Mouse (Mus musculus): ENCODE data around the gene Mogat2. TPM values are rescaled to one million over a fixed set of nuclear protein-coding genes. Genes with fewer than 3 reads are reported as not detected.

Mogat2 gene
- polyA plus RNA-seq, 1 experiment from 2014 or later, result 4.9 TPM

DNA sequence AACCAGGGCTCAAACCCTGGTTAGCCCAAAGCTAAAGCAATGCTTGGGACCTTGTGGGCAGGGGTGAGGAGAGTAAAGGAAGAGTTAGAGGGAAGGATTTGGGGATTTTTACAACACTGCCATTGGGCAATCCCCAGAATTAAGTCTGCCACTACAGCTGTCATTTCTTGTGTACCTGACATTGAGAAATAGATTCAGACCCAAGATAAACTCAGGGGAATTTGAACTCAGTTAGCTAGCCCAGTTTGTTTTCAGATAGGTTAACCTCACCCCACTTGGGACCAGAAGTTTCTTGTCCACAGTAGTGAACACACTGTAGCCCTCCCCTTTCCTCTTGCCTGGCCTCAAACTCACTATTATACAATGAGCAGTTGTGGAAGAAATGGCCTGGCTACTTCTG is 47.0 kb downstream of the Mogat2 start:
- no peak overlapping the region for H3K4me3 ChIP-seq
- H3K9ac ChIP-seq, result no peak overlapping the region
- H3K36me3 ChIP-seq, result no peaks in the 10 kb centered on the region
- no peak overlapping the region for H3K4me2 ChIP-seq
- H3K9me3 ChIP-seq, result no peaks in the 10 kb centered on the region
- H3K4me1 ChIP-seq, result no peaks in the 10 kb centered on the region
- no peaks in the 10 kb centered on the region for H3K27me3 ChIP-seq
- ATAC-seq (ENCODE audit: insufficient number of reproducible peaks, insufficient read depth, low FRiP score, low TSS enrichment, low read depth), result no peak
- no peak overlapping the region for H3K27ac ChIP-seq

DNA sequence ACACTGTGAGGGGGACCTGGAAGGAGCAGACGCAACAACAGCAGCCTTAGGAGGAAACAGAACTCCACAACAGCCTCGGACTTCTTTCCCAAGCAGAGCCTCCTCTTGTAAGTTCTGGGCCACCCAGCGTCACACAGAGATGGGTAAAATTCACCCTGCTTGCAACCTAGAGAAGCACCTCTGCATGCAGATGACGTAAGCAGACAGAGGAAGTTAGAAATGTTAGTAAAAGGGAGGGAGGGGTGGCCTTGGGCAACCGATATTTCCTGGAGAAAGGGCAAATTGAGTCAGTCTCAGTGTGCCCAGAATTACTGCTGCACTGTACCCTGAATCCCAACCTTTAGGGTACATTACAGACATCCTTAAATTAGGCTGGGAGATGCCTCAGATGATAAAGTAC is 48.5 kb downstream of the Mogat2 start:
- no peak overlapping the region for H3K4me3 ChIP-seq
- H3K9ac ChIP-seq, result no peak overlapping the region
- no peak overlapping the region for H3K4me2 ChIP-seq
- H3K27ac ChIP-seq, result no peak overlapping the region
- ATAC-seq (ENCODE audit: insufficient number of reproducible peaks, insufficient read depth, low FRiP score, low TSS enrichment, low read depth), result no peak
- no peaks in the 10 kb centered on the region for H3K9me3 ChIP-seq
- 75% methylated on average over 5 of the region's 5 CpGs for WGBS
- H3K36me3 ChIP-seq, result no peaks in the 10 kb centered on the region
- no peaks in the 10 kb centered on the region for H3K4me1 ChIP-seq
- no peaks in the 10 kb centered on the region for H3K27me3 ChIP-seq

DNA sequence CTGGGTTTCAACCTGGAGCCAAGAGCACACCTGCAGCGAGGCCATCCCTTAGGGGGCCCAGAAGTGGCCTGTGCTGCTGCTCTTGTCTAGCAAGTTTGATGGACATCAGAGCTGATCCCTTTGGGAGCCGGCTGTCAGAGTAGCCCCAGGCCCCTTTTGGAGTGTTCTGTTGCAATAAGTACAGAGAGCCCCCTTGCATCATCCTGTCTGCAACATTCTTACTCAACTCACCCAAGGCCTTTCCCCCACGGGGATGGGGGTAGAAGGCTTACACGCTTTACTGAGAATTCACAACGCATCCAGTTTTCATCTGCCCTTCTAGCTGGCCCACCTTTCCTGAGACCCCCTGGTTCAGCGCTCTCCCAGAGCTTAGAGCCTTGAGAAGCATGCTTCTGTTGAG is 49.8 kb downstream of the Mogat2 start:
- H3K4me3 ChIP-seq, result no peak overlapping the region
- H3K4me2 ChIP-seq, result no peak overlapping the region
- 63% methylated on average over 6 of the region's 6 CpGs for WGBS
- no peaks in the 10 kb centered on the region for H3K36me3 ChIP-seq
- no peak for ATAC-seq (ENCODE audit: insufficient number of reproducible peaks, insufficient read depth, low FRiP score, low TSS enrichment, low read depth)
- no peak overlapping the region for H3K9ac ChIP-seq
- no peaks in the 10 kb centered on the region for H3K4me1 ChIP-seq
- H3K27ac ChIP-seq, result no peak overlapping the region
- H3K27me3 ChIP-seq, result peaks cover 7% of the 10 kb centered on the region; the same call in 1 of the 2 replicates
- no peaks in the 10 kb centered on the region for H3K9me3 ChIP-seq

DNA sequence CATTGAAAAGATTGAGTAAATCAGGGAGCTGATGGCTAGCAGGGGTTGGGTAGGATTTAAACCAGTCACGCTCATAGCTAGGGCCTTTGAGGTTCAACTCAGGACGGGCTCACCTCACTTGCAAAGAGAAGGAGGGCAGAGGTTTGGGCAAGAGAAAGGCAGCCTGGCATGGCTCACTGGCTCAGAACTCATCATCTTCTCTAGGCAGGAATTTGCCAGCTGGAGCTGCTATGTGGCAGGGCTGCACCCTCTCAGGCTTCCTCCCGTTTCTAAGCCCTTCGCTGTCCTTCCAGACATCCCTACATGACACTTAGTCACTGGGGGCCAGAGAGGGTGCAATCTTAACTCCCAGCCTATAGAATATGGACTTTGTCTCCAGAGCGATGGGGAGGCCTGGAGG is 51.0 kb downstream of the Mogat2 start:
- H3K4me2 ChIP-seq, result no peak overlapping the region
- no peak for ATAC-seq (ENCODE audit: insufficient number of reproducible peaks, insufficient read depth, low FRiP score, low TSS enrichment, low read depth)
- 84% methylated on average over 5 of the region's 5 CpGs for WGBS

GRCm38 (mm10) chr7:99185405-99185804 is 53.0 kb downstream of the Mogat2 start:
- Histone ChIP-seq H3K36me3 (no peaks in the 10 kb centered on the region), H3K27me3 (peaks cover 12% of the 10 kb centered on the region), H3K9me3 (no peaks in the 10 kb centered on the region), H3K9ac (no peak overlapping the region), H3K4me3 (no peak overlapping the region), H3K4me2 (no peak overlapping the region), H3K27ac (no peak overlapping the region), H3K4me1 (peaks cover 20% of the 10 kb centered on the region)
- 88% methylated on average over 3 of the region's 3 CpGs for WGBS
- no peak for ATAC-seq (ENCODE audit: insufficient number of reproducible peaks, insufficient read depth, low FRiP score, low TSS enrichment, low read depth)

More for the DNA sequence above, 51.0 kb downstream of the Mogat2 start:
- Histone ChIP-seq H3K27me3 (peaks cover 7% of the 10 kb centered on the region; the same call in 1 of the 2 replicates), H3K4me1 (peaks cover 8% of the 10 kb centered on the region), H3K27ac (no peak overlapping the region), H3K9ac (no peak overlapping the region), H3K4me3 (no peak overlapping the region), H3K36me3 (no peaks in the 10 kb centered on the region), H3K9me3 (no peaks in the 10 kb centered on the region)

- H3K4me1 ChIP-seq, result peaks cover 20% of the 10 kb centered on the region
- ATAC-seq (ENCODE audit: insufficient number of reproducible peaks, insufficient read depth, low FRiP score, low TSS enrichment, low read depth), result no peak
- H3K4me2 ChIP-seq, result peak overlapping the region; percentile 80; the same call in 1 of the 2 replicates
- no peak overlapping the region for H3K27ac ChIP-seq
- no peak overlapping the region for H3K9ac ChIP-seq
- no peaks in the 10 kb centered on the region for H3K9me3 ChIP-seq
- H3K27me3 ChIP-seq, result peaks cover 12% of the 10 kb centered on the region
- WGBS, result 68% methylated on average over 6 of the region's 6 CpGs
- H3K36me3 ChIP-seq, result no peaks in the 10 kb centered on the region
- no peak overlapping the region for H3K4me3 ChIP-seq
Measured at GRCm38 (mm10) chr7:99183751-99184150, 54.7 kb downstream of the Mogat2 start.

- Histone ChIP-seq H3K4me2 (peak within 1 kb of the TSS; percentile 80), H3K36me3 (no peaks in the 10 kb centered on the region), H3K27ac (peak within 1 kb of the TSS; percentile 86), H3K27me3 (peaks cover 12% of the 10 kb centered on the region), H3K9me3 (no peaks in the 10 kb centered on the region), H3K4me1 (peaks cover 20% of the 10 kb centered on the region), H3K4me3 (peak within 1 kb of the TSS; percentile 60), H3K9ac (peak within 1 kb of the TSS; percentile 83)
- under 1% methylated on average over 63 of the region's 63 CpGs for WGBS
- peak; percentile 87 for ATAC-seq (ENCODE audit: insufficient number of reproducible peaks, insufficient read depth, low FRiP score, low TSS enrichment, low read depth)
Measured at GRCm38 (mm10) chr7:99182432-99183172, 55.8 kb downstream of the Mogat2 start, which contains the start of gene Dgat2. Gene Dgat2, minus strand, starts transcription at chr7:99182719.

DNA sequence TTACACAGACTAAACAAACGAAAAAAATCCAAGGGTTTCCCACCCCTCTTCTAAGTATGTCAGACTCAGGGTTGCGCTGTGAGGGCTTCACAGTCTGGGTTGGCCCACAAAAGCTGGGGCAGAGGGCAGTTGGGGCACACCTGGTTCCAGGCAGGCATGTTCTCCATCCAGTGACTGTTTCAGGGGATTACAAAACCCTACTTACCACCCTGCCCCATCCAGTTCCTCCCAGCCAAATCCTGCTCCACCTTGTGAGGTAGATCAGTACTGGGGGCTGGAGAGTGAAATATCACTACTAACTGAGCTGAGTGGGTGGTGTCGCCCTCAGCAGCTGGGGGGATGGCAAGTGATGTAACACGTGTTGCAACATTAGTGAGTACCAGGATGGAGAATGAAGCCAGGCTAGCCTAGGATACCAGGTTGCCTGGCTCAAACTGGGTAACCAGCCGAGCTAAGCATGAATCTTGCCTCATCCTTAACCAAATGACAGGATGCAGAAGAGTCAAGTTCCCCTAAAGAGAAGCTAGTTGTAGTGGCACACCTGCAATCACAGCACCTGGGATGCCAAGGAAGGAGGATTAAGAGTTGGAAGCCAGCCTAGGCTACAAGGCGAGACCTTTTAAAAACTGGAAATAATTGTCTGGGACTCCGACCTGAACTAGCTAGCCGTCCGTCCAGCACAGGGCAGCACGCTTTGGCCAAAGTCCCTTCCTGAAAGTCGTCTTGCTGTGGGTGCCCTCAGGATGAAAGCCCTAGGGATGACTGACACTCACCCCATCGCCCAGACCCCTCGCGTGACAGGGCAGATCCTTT is 56.6 kb downstream of the Mogat2 start:
- 20% methylated on average over 14 of the region's 14 CpGs for WGBS
- H3K27me3 ChIP-seq, result peaks cover 12% of the 10 kb centered on the region
- H3K4me3 ChIP-seq, result peak overlapping the region; percentile 60
- H3K36me3 ChIP-seq, result no peaks in the 10 kb centered on the region
- H3K9ac ChIP-seq, result peak overlapping the region; percentile 83
- no peak for ATAC-seq (ENCODE audit: insufficient number of reproducible peaks, insufficient read depth, low FRiP score, low TSS enrichment, low read depth)
- no peak overlapping the region for H3K27ac ChIP-seq
- peak overlapping the region; percentile 80 for H3K4me2 ChIP-seq
- peaks cover 20% of the 10 kb centered on the region for H3K4me1 ChIP-seq
- H3K9me3 ChIP-seq, result no peaks in the 10 kb centered on the region

DNA sequence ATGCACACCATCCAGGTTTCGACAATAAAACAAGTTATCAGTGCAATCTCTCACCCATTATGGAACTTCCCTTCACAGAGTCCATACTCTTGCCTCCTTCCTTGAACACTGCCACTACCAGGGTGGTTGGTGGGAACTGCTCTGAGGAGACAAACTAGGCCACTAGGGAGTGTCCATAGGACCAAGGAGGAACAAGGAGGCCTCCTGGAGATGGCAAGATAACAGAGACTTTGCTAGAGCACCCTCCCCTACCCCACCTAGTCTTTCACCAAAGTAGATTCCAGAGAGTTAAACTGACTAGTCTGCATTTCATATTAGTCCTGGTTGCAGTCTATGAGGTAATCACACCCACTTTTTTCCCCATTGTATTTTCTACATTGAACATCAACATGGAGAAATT is 58.3 kb downstream of the Mogat2 start:
- Histone ChIP-seq H3K4me1 (peaks cover 20% of the 10 kb centered on the region), H3K4me2 (no peak overlapping the region), H3K36me3 (no peaks in the 10 kb centered on the region), H3K27me3 (peaks cover 12% of the 10 kb centered on the region), H3K27ac (no peak overlapping the region), H3K9me3 (no peaks in the 10 kb centered on the region), H3K4me3 (no peak overlapping the region), H3K9ac (no peak overlapping the region)
- no peak for ATAC-seq (ENCODE audit: insufficient number of reproducible peaks, insufficient read depth, low FRiP score, low TSS enrichment, low read depth)
- WGBS, result 89% methylated on average over 1 of the region's 1 CpGs

DNA sequence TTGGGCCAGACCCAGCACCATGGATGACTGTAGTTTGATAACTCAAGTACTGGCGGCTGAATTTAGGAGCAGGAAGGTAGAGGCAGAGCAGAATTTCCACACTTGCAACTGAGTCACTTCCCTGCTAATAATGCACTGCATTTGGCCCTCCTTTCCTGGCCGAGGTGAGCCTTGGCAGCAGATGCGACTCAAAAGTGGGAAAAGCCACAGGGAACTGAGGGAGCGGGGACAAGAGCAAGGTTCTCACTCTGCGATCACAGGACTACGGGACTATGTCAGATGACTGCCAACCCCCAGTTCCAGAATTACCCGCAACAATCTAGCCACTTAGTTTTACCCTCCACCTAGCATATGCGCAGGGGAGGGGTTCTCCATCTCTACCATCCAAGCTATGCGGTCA is 59.1 kb downstream of the Mogat2 start:
- H3K36me3 ChIP-seq, result no peaks in the 10 kb centered on the region
- H3K4me2 ChIP-seq, result no peak overlapping the region
- peaks cover 10% of the 10 kb centered on the region for H3K27me3 ChIP-seq
- H3K9me3 ChIP-seq, result no peaks in the 10 kb centered on the region
- peaks cover 20% of the 10 kb centered on the region for H3K4me1 ChIP-seq
- no peak overlapping the region for H3K9ac ChIP-seq
- ATAC-seq (ENCODE audit: insufficient number of reproducible peaks, insufficient read depth, low FRiP score, low TSS enrichment, low read depth), result no peak
- no peak overlapping the region for H3K27ac ChIP-seq
- no peak overlapping the region for H3K4me3 ChIP-seq
- WGBS, result 89% methylated on average over 9 of the region's 9 CpGs

DNA sequence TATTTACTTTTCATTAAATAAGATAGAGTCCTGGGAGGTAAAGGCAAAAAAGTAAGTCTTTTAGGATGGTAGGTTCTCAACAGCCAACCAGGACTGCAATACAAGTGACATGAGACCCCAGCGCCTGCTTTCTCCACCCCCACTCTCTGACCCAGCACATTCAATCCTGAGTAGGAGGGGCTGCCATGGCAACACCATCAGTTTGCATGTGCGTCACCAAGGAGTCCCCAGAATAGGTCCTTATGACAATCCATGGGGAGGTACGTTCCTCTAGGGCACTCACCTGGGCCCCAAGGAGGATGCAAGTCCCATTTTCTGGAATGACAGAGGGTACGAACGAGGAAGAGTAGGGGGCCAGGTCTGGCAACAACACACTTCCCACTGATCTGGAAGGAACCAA is 61.0 kb downstream of the Mogat2 start:
- peaks cover 5% of the 10 kb centered on the region; the same call in 1 of the 2 replicates for H3K27me3 ChIP-seq
- no peak overlapping the region for H3K4me3 ChIP-seq
- H3K4me2 ChIP-seq, result no peak overlapping the region
- ATAC-seq (ENCODE audit: insufficient number of reproducible peaks, insufficient read depth, low FRiP score, low TSS enrichment, low read depth), result no peak
- H3K4me1 ChIP-seq, result peaks cover 16% of the 10 kb centered on the region
- H3K27ac ChIP-seq, result no peak overlapping the region
- no peaks in the 10 kb centered on the region for H3K9me3 ChIP-seq
- H3K9ac ChIP-seq, result no peak overlapping the region
- H3K36me3 ChIP-seq, result no peaks in the 10 kb centered on the region
- WGBS, result 81% methylated on average over 5 of the region's 5 CpGs

GRCm38 (mm10) chr7:99175666-99176065 is 62.8 kb downstream of the Mogat2 start:
- H3K4me1 ChIP-seq, result peaks cover 11% of the 10 kb centered on the region; the same call in 1 of the 2 replicates
- no peak overlapping the region for H3K9ac ChIP-seq
- H3K27ac ChIP-seq, result no peak overlapping the region
- H3K27me3 ChIP-seq, result no peaks in the 10 kb centered on the region
- H3K4me2 ChIP-seq, result no peak overlapping the region
- no peak for ATAC-seq (ENCODE audit: insufficient number of reproducible peaks, insufficient read depth, low FRiP score, low TSS enrichment, low read depth)
- 94% methylated on average over 9 of the region's 9 CpGs for WGBS
- H3K4me3 ChIP-seq, result no peak overlapping the region
- no peaks in the 10 kb centered on the region for H3K9me3 ChIP-seq
- H3K36me3 ChIP-seq, result no peaks in the 10 kb centered on the region
